Mouse (Mus musculus) granulocyte monocyte progenitor cell, adult 5-6 weeks (primary cell): ENCODE measurements around the gene Slc24a4. TPM values are rescaled to one million over a fixed set of nuclear protein-coding genes. Genes with fewer than 3 reads are reported as not detected.

Experiments used
- ATAC-seq: replicated peaks from 2 replicates; pipeline ENCODE4 v1.8.0; 2016; ENCODE audit warnings: mild to moderate bottlenecking, moderate TSS enrichment, inconsistent platforms; ENCODE audit not compliant: poor library complexity, severe bottlenecking
- total RNA-seq, 2 experiments: library from RNA; stranded (forward) in 1 of 2; stranded (reverse) in 1 of 2; fragments of 200-712, 200-1000 nt in 1 of 2; fragments of >200 nt in 1 of 2; fragmentation: Nextera tagmentation in 1 of 2; gene quantifications; 2 replicates each; pipeline ENCODE4 v1.2.3; 2014 to 2017

The Slc24a4 gene
- total RNA-seq (2014; fragmentation: Nextera tagmentation) (not detected in 2 replicates), total RNA-seq (2017) (not detected in 2 replicates)

GRCm38 (mm10) chr12:102128081-102128790 lies at the start of gene Slc24a4:
Gene Slc24a4, plus strand, starts transcription at chr12:102128733.
- ATAC-seq = peak; percentile 35

- ATAC-seq = no peak
Observed at GRCm38 (mm10) chr12:102082648-102083425, 45.7 kb upstream of the Slc24a4 start.

- no peak for ATAC-seq
Observed at GRCm38 (mm10) chr12:102090535-102090934, 38.0 kb upstream of the Slc24a4 start.

GRCm38 (mm10) chr12:102092342-102093094 lies 36.0 kb upstream of the Slc24a4 start:
- ATAC-seq = no peak

GRCm38 (mm10) chr12:102105990-102106389 lies 22.5 kb upstream of the Slc24a4 start:
- no peak for ATAC-seq

- ATAC-seq = no peak
Observed at GRCm38 (mm10) chr12:102108851-102109250, 19.7 kb upstream of the Slc24a4 start.

- no peak for ATAC-seq
Observed at GRCm38 (mm10) chr12:102112491-102112890, 16.0 kb upstream of the Slc24a4 start.

- no peak for ATAC-seq
Observed at GRCm38 (mm10) chr12:102112901-102113300, 15.6 kb upstream of the Slc24a4 start.

- no peak for ATAC-seq
Observed at GRCm38 (mm10) chr12:102113391-102113790, 15.1 kb upstream of the Slc24a4 start.

GRCm38 (mm10) chr12:102116580-102116979 lies 12.0 kb upstream of the Slc24a4 start:
- ATAC-seq = no peak

GRCm38 (mm10) chr12:102118014-102118413 lies 10.5 kb upstream of the Slc24a4 start:
- peak; percentile 46 for ATAC-seq

- ATAC-seq = no peak
Observed at GRCm38 (mm10) chr12:102127601-102128000, 932 bp upstream of the Slc24a4 start.

GRCm38 (mm10) chr12:102128791-102129507 lies 416 bp downstream of the Slc24a4 start:
- ATAC-seq = peak; percentile 60

GRCm38 (mm10) chr12:102129508-102130030 lies 1.0 kb downstream of the Slc24a4 start:
- ATAC-seq = no peak

- no peak for ATAC-seq
Observed at GRCm38 (mm10) chr12:102139710-102140109, 11.2 kb downstream of the Slc24a4 start.

- no peak for ATAC-seq
Observed at GRCm38 (mm10) chr12:102141330-102141729, 12.8 kb downstream of the Slc24a4 start.

- ATAC-seq = 0 out of 2 replicates have a peak, but pooled peaks have one; percentile 20
Observed at GRCm38 (mm10) chr12:102147678-102148077, 19.1 kb downstream of the Slc24a4 start.

- peak; percentile 55; the same call in 1 of the 2 replicates for ATAC-seq
Observed at GRCm38 (mm10) chr12:102148746-102149145, 20.2 kb downstream of the Slc24a4 start.

GRCm38 (mm10) chr12:102151185-102151584 lies 22.7 kb downstream of the Slc24a4 start:
- no peak for ATAC-seq

GRCm38 (mm10) chr12:102153796-102154195 lies 25.3 kb downstream of the Slc24a4 start:
- ATAC-seq = no peak
